Mouse (Mus musculus) E14TG2a.4 (cell line): ENCODE results near the gene Nosip.

Experiments
- CTCF ChIP-seq: conservative IDR thresholded peaks from 2 replicates; pipeline ENCODE4 v1.5.1; 2014; ENCODE audit warnings: low read length
- NANOG ChIP-seq: IDR thresholded peaks from 2 replicates; pipeline ENCODE4 v1.6.1; 2014; ENCODE audit warnings: borderline replicate concordance, low read length, mixed read lengths
- POU5F1 ChIP-seq: IDR thresholded peaks from 2 replicates; pipeline ENCODE4 v1.6.1; 2014; ENCODE audit warnings: low read length, borderline replicate concordance

GRCm38 (mm10) chr7:45123186-45123570 is 60.9 kb downstream of the Nosip start:
- TF ChIP-seq CTCF (no peak), NANOG (no peak), POU5F1 (no peak)
